Mouse (Mus musculus) olfactory bulb, adult 2 months (tissue): ENCODE measurements around the gene Pax7.

Source experiments
- CTCF ChIP-seq: fragments of 200-500 bp; IDR thresholded peaks from 2 replicates; pipeline ENCODE4 v1.5.1; 2012; ENCODE audit warnings: low read depth, mild to moderate bottlenecking, low read length, moderate library complexity; ENCODE audit not compliant: insufficient read depth
- POLR2A ChIP-seq: fragments of 200-500 bp; IDR thresholded peaks from 2 replicates; pipeline ENCODE4 v1.6.1; 2012; ENCODE audit warnings: mild to moderate bottlenecking, low read depth, low read length, moderate library complexity; ENCODE audit not compliant: insufficient read depth

- TF ChIP-seq CTCF (no peak), POLR2A (no peak)
Observed at GRCm38 (mm10) chr4:139851387-139851786, 18.1 kb upstream of the Pax7 start.
